Mouse (Mus musculus): ENCODE data around the gene Tmem156. TPM values are rescaled to one million over a fixed set of nuclear protein-coding genes. Genes with fewer than 3 reads are reported as not detected.

Gene Tmem156
- total and polyA plus RNA-seq, 3 experiments, result 7.3 to 16.6 (median 15.8) TPM

GRCm38 (mm10) chr5:65101621-65102020, 9.7 kb upstream of the Tmem156 start:
- Histone ChIP-seq H3K27ac (ENCODE audit: insufficient read depth, low read depth) (no peak overlapping the region), H3K4me2 (ENCODE audit: insufficient read depth, low read depth, poor library complexity, severe bottlenecking) (no peak overlapping the region), H3K79me2 (replicated peaks; ENCODE audit: control insufficient read depth, extremely low read depth, insufficient read depth, poor library complexity, severe bottlenecking) (no peaks in the 10 kb centered on the region), H3K9ac (ENCODE audit: insufficient read depth, low read depth) (no peak overlapping the region), H3K4me1 (ENCODE audit: control insufficient read depth in 1 of 2, insufficient read depth in 2 of 2) (peaks cover 20 to 39% of the 10 kb centered on the region in 2 experiments), H3K9me3 (replicated peaks; ENCODE audit: low read length) (no peaks in the 10 kb centered on the region), H3K27me3 (replicated peaks) (no peaks in the 10 kb centered on the region), H3K36me3 (replicated peaks in 1 of 2; ENCODE audit: control insufficient read depth in 1 of 2, insufficient read depth in 1 of 2, low read length in 1 of 2) (no peaks in the 10 kb centered on the region), H3K4me3 (replicated peaks in 1 of 3; ENCODE audit: low read depth in 2 of 3, low read length in 2 of 3, poor library complexity in 1 of 3) (no peak overlapping the region)
- no peak for DNase-seq (ENCODE audit: extremely low read depth)
- in situ Hi-C loops (cut with MboI; ENCODE audit: low pct_ligation_motif_present, low pct_unique_long_range_greater_than_20kb, low sequenced_read_pairs), result no loop called here
- dilution Hi-C loops (cut with MboI; ENCODE audit: extremely low pct_ligation_motif_present, extremely low pct_unique_long_range_greater_than_20kb, low sequenced_read_pairs), result no loop called here
- TF ChIP-seq SMC3 (IDR thresholded peaks at IDR 0.05; ENCODE audit: low read depth, low read length) (no peak), POLR2AphosphoS2 (IDR thresholded peaks at IDR 0.05; ENCODE audit: low read depth, low read length) (no peak), E2F4 (IDR thresholded peaks at IDR 0.05; ENCODE audit: insufficient replicate concordance, low read depth, low read length) (no peak), ZMIZ1 (IDR thresholded peaks at IDR 0.05; ENCODE audit: low read depth, low read length) (no peak)

- no peaks in the 10 kb centered on the region for H3K79me2 ChIP-seq (replicated peaks; ENCODE audit: control insufficient read depth, extremely low read depth, insufficient read depth, poor library complexity, severe bottlenecking)
- H3K27me3 ChIP-seq (replicated peaks), result no peaks in the 10 kb centered on the region
- TF ChIP-seq POLR2A (IDR thresholded peaks at IDR 0.05; ENCODE audit: low read depth, low read length), result no peak
- TF ChIP-seq MYC (IDR thresholded peaks at IDR 0.05; ENCODE audit: low read depth, low read length), result no peak
- TF ChIP-seq MAFK (IDR thresholded peaks at IDR 0.05; ENCODE audit: insufficient replicate concordance, low read length), result no peak
- no peak for TF ChIP-seq TBP (conservative IDR thresholded peaks at IDR 0.05; ENCODE audit: low read depth, low read length)
- H3K4me1 ChIP-seq (ENCODE audit: control insufficient read depth in 1 of 2, insufficient read depth in 2 of 2), result peaks cover 20 to 39% of the 10 kb centered on the region in 2 experiments
- H3K9me3 ChIP-seq (replicated peaks; ENCODE audit: low read length), result no peaks in the 10 kb centered on the region
- no peak overlapping the region for H3K27ac ChIP-seq (ENCODE audit: insufficient read depth, low read depth)
- H3K9ac ChIP-seq (ENCODE audit: insufficient read depth, low read depth), result no peak overlapping the region
- H3K4me3 ChIP-seq (replicated peaks in 1 of 3; ENCODE audit: low read depth in 2 of 3, low read length in 2 of 3, poor library complexity in 1 of 3), result no peak overlapping the region
- DNase-seq (ENCODE audit: extremely low read depth), result no peak
- in situ Hi-C loops (cut with MboI; ENCODE audit: low pct_ligation_motif_present, low pct_unique_long_range_greater_than_20kb, low sequenced_read_pairs) (no loop called here), dilution Hi-C loops (cut with MboI; ENCODE audit: extremely low pct_ligation_motif_present, extremely low pct_unique_long_range_greater_than_20kb, low sequenced_read_pairs) (no loop called here)
- H3K36me3 ChIP-seq (replicated peaks in 1 of 2; ENCODE audit: control insufficient read depth in 1 of 2, insufficient read depth in 1 of 2, low read length in 1 of 2), result no peaks in the 10 kb centered on the region
- no peak overlapping the region for H3K4me2 ChIP-seq (ENCODE audit: insufficient read depth, low read depth, poor library complexity, severe bottlenecking)
Observed at GRCm38 (mm10) chr5:65101209-65101608, 9.3 kb upstream of the Tmem156 start.

GRCm38 (mm10) chr5:65100002-65100401, 8.1 kb upstream of the Tmem156 start:
- no peak for DNase-seq (ENCODE audit: extremely low read depth)
- H3K79me2 ChIP-seq (replicated peaks; ENCODE audit: control insufficient read depth, extremely low read depth, insufficient read depth, poor library complexity, severe bottlenecking), result no peaks in the 10 kb centered on the region
- H3K27ac ChIP-seq (ENCODE audit: insufficient read depth, low read depth), result no peak overlapping the region
- H3K36me3 ChIP-seq (replicated peaks in 1 of 2; ENCODE audit: control insufficient read depth in 1 of 2, insufficient read depth in 1 of 2, low read length in 1 of 2), result no peaks in the 10 kb centered on the region
- H3K9ac ChIP-seq (ENCODE audit: insufficient read depth, low read depth), result no peak overlapping the region
- TF ChIP-seq UBTF (IDR thresholded peaks at IDR 0.05; ENCODE audit: low read depth, low read length) (no peak), NELFE (IDR thresholded peaks at IDR 0.05; ENCODE audit: low read depth, low read length) (no peak), NRF1 (IDR thresholded peaks at IDR 0.05; ENCODE audit: low read depth, low read length) (no peak), MXI1 (IDR thresholded peaks at IDR 0.05; ENCODE audit: low read depth, low read length) (no peak), EP300 (IDR thresholded peaks at IDR 0.05; ENCODE audit: low read length) (no peak), IRF4 (IDR thresholded peaks at IDR 0.05; ENCODE audit: low read depth, low read length) (no peak), ZNF384 (IDR thresholded peaks at IDR 0.05; ENCODE audit: low read depth, low read length) (no peak), POLR2A (IDR thresholded peaks at IDR 0.05; ENCODE audit: low read depth, low read length) (no peak), ZMIZ1 (IDR thresholded peaks at IDR 0.05; ENCODE audit: low read depth, low read length) (no peak)
- in situ Hi-C loops (cut with MboI; ENCODE audit: low pct_ligation_motif_present, low pct_unique_long_range_greater_than_20kb, low sequenced_read_pairs) (no loop called here), dilution Hi-C loops (cut with MboI; ENCODE audit: extremely low pct_ligation_motif_present, extremely low pct_unique_long_range_greater_than_20kb, low sequenced_read_pairs) (no loop called here)
- H3K4me1 ChIP-seq (ENCODE audit: control insufficient read depth in 1 of 2, insufficient read depth in 2 of 2), result peaks cover 20 to 39% of the 10 kb centered on the region in 2 experiments
- no peaks in the 10 kb centered on the region for H3K27me3 ChIP-seq (replicated peaks)
- H3K4me2 ChIP-seq (ENCODE audit: insufficient read depth, low read depth, poor library complexity, severe bottlenecking), result no peak overlapping the region
- H3K4me3 ChIP-seq (replicated peaks in 1 of 3; ENCODE audit: low read depth in 2 of 3, low read length in 2 of 3, poor library complexity in 1 of 3), result no peak overlapping the region
- H3K9me3 ChIP-seq (replicated peaks; ENCODE audit: low read length), result no peaks in the 10 kb centered on the region

Measured in CH12.LX (cell line).